ENCODE assay signal across 10 mouse cellular contexts in genomic region chr7:143433331-143433730, GRCm38 (mm10). TPM values are rescaled to one million over a fixed set of nuclear protein-coding genes. Genes with fewer than 3 reads are reported as not detected.
DNase-seq lines count a peak whose midpoint lies in the region; ATAC-seq and TF ChIP-seq lines count a peak whose summit lies in the region.
"Had no signal": no experiment of that assay in that cellular context is flagged by ENCODE, and none has a peak within 500 bp of the region (broad histone marks: within the 10 kb centered on the region; RNA-seq: fewer than 3 reads in every experiment).

No protein-coding gene starts in this region.

- WGBS in embryonic facial prominence, embryonic 15.5 days: 65% methylated on average over 7 of the region's 7 CpGs

- H3K9ac ChIP-seq in embryonic facial prominence, embryonic 15.5 days: 0 out of 2 replicates have a peak overlapping the region, but pooled peaks have one; percentile 0
- H3K9ac ChIP-seq: forebrain, embryonic 15.5 days; limb, embryonic 15.5 days had no signal

- H3K27me3 ChIP-seq in embryonic facial prominence, embryonic 15.5 days: no peaks in the 10 kb centered on the region
- H3K27me3 ChIP-seq: limb, embryonic 15.5 days had no signal

- H3K4me3 ChIP-seq in left cerebral cortex, adult 2 months: no peak overlapping the region
- no peak overlapping the region for H3K4me3 ChIP-seq in embryonic facial prominence, embryonic 15.5 days (replicated peaks)
- H3K4me3 ChIP-seq: forebrain, embryonic 15.5 days; limb, embryonic 15.5 days had no signal

- no peak overlapping the region for H3K4me2 ChIP-seq in embryonic facial prominence, embryonic 15.5 days (replicated peaks)
- H3K4me2 ChIP-seq: forebrain, embryonic 15.5 days; limb, embryonic 15.5 days had no signal

- H3K4me1 ChIP-seq in embryonic facial prominence, embryonic 15.5 days: peaks cover 17% of the 10 kb centered on the region

- no peak overlapping the region for H3K27ac ChIP-seq in left cerebral cortex, adult 2 months
- H3K27ac ChIP-seq in embryonic facial prominence, embryonic 15.5 days (replicated peaks): no peak overlapping the region
- H3K27ac ChIP-seq: forebrain, embryonic 15.5 days; limb, embryonic 15.5 days had no signal

- intact Hi-C loops in left cerebral cortex, adult 2 months (cut with DNase I): no loop called here
- intact Hi-C loops in left cerebral cortex, postnatal 36 days (cut with DNase I): no loop called here

- TF ChIP-seq POLR2A in brain, embryonic 14.5 days (IDR thresholded peaks at IDR 0.05; ENCODE audit: borderline replicate concordance, extremely low read depth, insufficient read depth, insufficient read length, poor library complexity, severe bottlenecking): no peak

- ATAC-seq in embryonic facial prominence, embryonic 15.5 days (ENCODE audit: insufficient number of reproducible peaks, low FRiP score, low TSS enrichment, low read depth): no peak
- ATAC-seq in erythroblast, adult 5-6 weeks (replicated peaks; ENCODE audit: low FRiP score, poor library complexity, severe bottlenecking): no peak
- ATAC-seq: forebrain, embryonic 15.5 days had no signal

- no peak for TF ChIP-seq CTCF in left cerebral cortex, adult 2 months (IDR thresholded peaks at IDR 0.05)
- TF ChIP-seq CTCF in brain, embryonic 14.5 days (IDR thresholded peaks at IDR 0.05; ENCODE audit: borderline replicate concordance, extremely low read depth, insufficient read depth, insufficient read length): no peak

- peak; percentile 7 to 22 for DNase-seq in left cerebral cortex, adult 18-20 months (ENCODE audit: low spot score in 2 of 2)
- no peak for DNase-seq in left cerebral cortex, adult 2 months (ENCODE audit: extremely low spot score in 1 of 2, low spot score in 2 of 2)
- DNase-seq in brain, embryonic 14.5 days (ENCODE audit: low read depth): peak; percentile 41
- DNase-seq in left cerebral cortex, postnatal 36 days (ENCODE audit: low spot score in 2 of 2): peak; percentile 10 to 13
- no peak for DNase-seq in thymus, postnatal 25 days
- DNase-seq in urinary bladder, postnatal 4 days (ENCODE audit: low spot score in 2 of 2): no peak

- H3K9me3 ChIP-seq in embryonic facial prominence, embryonic 15.5 days (replicated peaks): no peaks in the 10 kb centered on the region
- H3K9me3 ChIP-seq: forebrain, embryonic 15.5 days; limb, embryonic 15.5 days had no signal

- H3K36me3 ChIP-seq in embryonic facial prominence, embryonic 15.5 days: no peaks in the 10 kb centered on the region
- H3K36me3 ChIP-seq: forebrain, embryonic 15.5 days; limb, embryonic 15.5 days had no signal

RNA-seq across cellular contexts. Expression of gene Cdkn1c, which starts 27.5 kb away (rescaled TPM):
- 10 to 100 TPM; 11.9 to 13.3 TPM for total RNA-seq in left cerebral cortex, adult 18-20 months (2021)
- total RNA-seq in left cerebral cortex, adult 2 months (2021): 10 to 100 TPM; 10.3 to 10.7 TPM
- 174 and 264 TPM in 2 replicates for polyA plus RNA-seq in brain, embryonic 14.5 days (2012; rRNA removed)
- polyA plus RNA-seq in embryonic facial prominence, embryonic 15.5 days (2015; fragmentation: Nextera tagmentation; extraction: Ambion mirVana): 1,694 and 1,933 TPM in 2 replicates
- 10 to 100 TPM; 11.9 to 14.2 TPM for total RNA-seq in left cerebral cortex, postnatal 36 days (2021)
- total RNA-seq in erythroblast, adult 5-6 weeks (2015; ENCODE audit: low replicate concordance): not detected in 2 replicates
- total RNA-seq in erythroblast, adult 5-6 weeks (2017; ENCODE audit: low replicate concordance): 0.09 TPM in 1 of 2 replicates, not detected in the other

RNA-seq across cellular contexts. Expression of gene Slc22a18, which starts 40.2 kb away (rescaled TPM):
- under 1 TPM; 0.68 to 0.86 TPM for total RNA-seq in left cerebral cortex, adult 18-20 months (2021)
- under 1 TPM; 0.58 to 0.81 TPM for total RNA-seq in left cerebral cortex, adult 2 months (2021)
- 0.71 and 1.2 TPM in 2 replicates for polyA plus RNA-seq in brain, embryonic 14.5 days (2012; rRNA removed)
- 3.6 and 4.0 TPM in 2 replicates for polyA plus RNA-seq in embryonic facial prominence, embryonic 15.5 days (2015; fragmentation: Nextera tagmentation; extraction: Ambion mirVana)
- under 1 TPM; 0.34 to 0.89 TPM for total RNA-seq in left cerebral cortex, postnatal 36 days (2021)
- not detected in 2 replicates for total RNA-seq in erythroblast, adult 5-6 weeks (2015; ENCODE audit: low replicate concordance)
- total RNA-seq in erythroblast, adult 5-6 weeks (2017; ENCODE audit: low replicate concordance): not detected in 2 replicates

Comparison
In these comparisons a context has a peak if more than half of its experiments do, and no peak if none do; other contexts are left out.
1. DNase-seq: peak in left cerebral cortex, adult 18-20 months (2 of 2), brain, embryonic 14.5 days (single experiment) and left cerebral cortex, postnatal 36 days (2 of 2); none in left cerebral cortex, adult 2 months (0 of 2), thymus, postnatal 25 days (single experiment) and urinary bladder, postnatal 4 days (0 of 2).
2. RNA of gene Cdkn1c, which starts 27.5 kb away (total RNA-seq): 11.9 to 14.2 TPM in left cerebral cortex, postnatal 36 days, 11.9 to 13.3 TPM in left cerebral cortex, adult 18-20 months and 10.3 to 10.7 TPM in left cerebral cortex, adult 2 months; 0.09 TPM in erythroblast, adult 5-6 weeks; every median in the first group is over 4 times any median in the second.